Mouse (Mus musculus) cerebellum, postnatal 14 days (tissue): ENCODE measurements at regions not wholly inside any gene's neighbourhood (a gene's known extent, or its start where the extent isn't known, plus 50 kb on each side); places are given as distances from the start of the nearest gene placed in this dataset.

Source experiments
- DNase-seq, 2 experiments: peaks; one replicate each; pipeline ENCODE4 v3.0.0; 2021; ENCODE audit warnings: mixed read lengths in 2 of 2

DNA sequence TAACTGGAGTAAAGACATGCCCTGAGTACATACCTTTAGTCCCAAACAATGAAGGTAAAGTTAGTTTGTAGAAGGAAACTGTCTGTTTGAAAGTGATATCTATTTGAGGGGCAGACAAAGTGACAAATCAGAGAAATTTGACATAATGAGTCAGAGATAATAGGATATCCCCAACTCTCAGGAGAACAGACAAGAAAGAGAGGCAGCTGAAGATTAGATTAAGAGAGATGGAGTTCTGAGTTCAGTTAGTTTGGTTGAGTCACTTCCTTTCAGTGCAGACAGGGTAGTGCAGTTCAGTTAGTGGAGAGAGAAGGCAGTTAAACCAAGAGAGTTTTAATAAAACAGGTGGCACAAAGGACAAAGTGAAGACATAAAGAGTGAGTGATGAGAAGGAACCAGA is 477.4 kb upstream of the Diaph2 start:
- DNase-seq = no peak

DNA sequence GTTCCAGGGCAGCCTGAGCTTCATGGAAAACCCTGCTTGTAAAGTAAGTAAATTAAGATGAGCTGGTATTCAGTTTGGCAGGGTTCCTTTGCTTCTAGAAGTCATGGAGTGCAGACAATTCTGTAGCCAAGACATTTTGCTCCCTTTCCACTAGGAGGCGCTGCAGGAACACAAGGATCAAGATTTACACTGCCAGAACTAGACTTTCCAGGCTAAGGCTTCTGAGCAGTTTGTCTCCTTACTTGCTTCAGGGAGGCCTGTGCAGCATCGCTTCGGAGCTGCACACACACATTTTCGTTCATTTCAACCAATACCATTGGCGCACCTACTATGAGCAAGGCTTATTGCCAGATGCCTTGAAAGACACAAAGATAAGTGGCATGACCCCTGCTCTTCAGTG is 445.6 kb upstream of the Diaph2 start:
- peak; percentile 69 to 70 for DNase-seq

DNA sequence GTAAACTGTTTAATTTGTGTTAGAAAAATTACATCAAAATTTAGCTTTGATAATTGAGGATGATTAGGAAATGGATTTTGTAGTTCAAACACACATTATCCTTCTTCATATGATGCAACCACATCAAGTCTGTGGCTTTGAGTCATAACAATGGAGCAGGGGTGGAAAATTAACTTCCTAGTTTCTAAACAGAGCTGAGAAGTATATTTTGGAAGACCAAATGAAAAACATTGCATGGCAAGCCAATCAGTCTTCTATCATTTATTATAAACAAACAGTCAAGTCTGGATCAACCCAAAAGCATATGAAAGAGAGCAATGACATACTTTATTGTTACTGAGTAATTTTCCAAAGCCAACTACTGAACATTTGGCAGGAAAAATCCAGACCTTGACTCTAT is 440.2 kb upstream of the Diaph2 start:
- no peak for DNase-seq

DNA sequence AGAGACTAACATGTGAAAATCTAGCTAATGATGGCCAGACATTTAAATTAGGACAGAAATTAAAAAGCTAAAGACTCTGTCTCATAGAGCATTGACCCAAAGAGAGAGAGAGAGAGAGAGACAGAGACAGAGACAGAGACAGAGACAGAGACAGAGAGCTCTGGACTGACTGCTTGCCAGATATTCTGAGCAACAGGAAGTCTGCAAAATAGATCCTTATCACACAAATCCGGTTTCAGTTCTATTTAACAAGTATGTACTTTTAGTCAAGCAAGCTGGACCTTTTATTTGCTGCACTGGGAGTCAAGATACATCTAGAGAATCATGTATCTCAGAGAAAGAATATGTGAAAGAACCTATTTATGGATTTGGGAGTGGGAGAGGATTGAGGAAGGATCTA is 420.1 kb upstream of the Diaph2 start:
- DNase-seq = no peak

DNA sequence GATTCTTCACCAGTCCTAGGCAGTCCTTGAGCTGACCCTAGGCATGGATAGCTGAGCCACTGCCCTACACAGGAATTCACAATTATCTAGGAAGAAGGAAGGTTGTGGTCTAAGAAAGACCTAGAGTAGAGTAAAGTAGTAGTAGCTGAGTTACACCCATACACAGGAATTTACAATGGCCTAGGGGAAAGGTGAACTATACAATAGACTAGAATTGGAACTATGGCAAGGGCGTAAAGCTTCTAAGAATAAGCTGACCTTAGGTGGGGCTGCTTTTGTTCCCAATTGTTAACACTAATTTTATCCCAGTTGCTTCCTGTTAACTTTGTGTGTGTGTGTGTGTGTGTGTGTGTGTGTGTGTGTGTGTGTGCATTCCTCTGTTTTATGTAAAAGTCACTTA is 416.7 kb upstream of the Diaph2 start:
- DNase-seq = no peak
